Mouse (Mus musculus) liver, embryonic 11.5 days (tissue): Measurements from ENCODE around the gene Gzmk. TPM values are rescaled to one million over a fixed set of nuclear protein-coding genes. Genes with fewer than 3 reads are reported as not detected.
A peak's percentile ranks its signal among the peaks of the same experiment; 100 is the strongest.

ENCODE experiments used
- ATAC-seq: fragments of 200-750 bp; cut with Nextera tagmentation; replicated peaks from 2 replicates; pipeline ENCODE4 v1.8.0; 2017; ENCODE audit warnings: moderate number of reproducible peaks, mild to moderate bottlenecking, moderate TSS enrichment, moderate library complexity; ENCODE audit not compliant: low FRiP score
- DNase-seq: peaks from one replicate; pipeline ENCODE4 v3.0.0-alpha.2; 2017; ENCODE audit warnings: low spot score
- H3K27ac ChIP-seq: fragments of 300-500 bp; sonication (generic); 2 replicates; pipeline ENCODE4 v1.5.1; 2014; ENCODE audit warnings: mild to moderate bottlenecking, low read depth, low read length, control low read depth
- H3K27me3 ChIP-seq: fragments of 300-500 bp; sonication (generic); replicated peaks from 2 replicates; pipeline ENCODE4 v1.6.1; 2014; ENCODE audit warnings: low read length, mixed read lengths; ENCODE audit not compliant: control insufficient read depth, insufficient read depth
- H3K36me3 ChIP-seq: fragments of 300-500 bp; sonication (generic); 2 replicates; pipeline ENCODE4 v1.6.1; 2014; ENCODE audit warnings: mild to moderate bottlenecking, low read length, moderate library complexity, mixed read lengths; ENCODE audit not compliant: control insufficient read depth, insufficient read depth
- H3K4me1 ChIP-seq: fragments of 300-500 bp; sonication (generic); replicated peaks from 2 replicates; pipeline ENCODE4 v1.6.1; 2014; ENCODE audit warnings: low read length, mixed read lengths; ENCODE audit not compliant: control insufficient read depth, insufficient read depth
- H3K4me2 ChIP-seq: fragments of 300-500 bp; sonication (generic); 2 replicates; pipeline ENCODE4 v1.6.1; 2014; ENCODE audit warnings: mild to moderate bottlenecking, control low read depth, moderate library complexity
- H3K4me3 ChIP-seq: fragments of 300-500 bp; sonication (generic); 2 replicates; pipeline ENCODE4 v1.5.1; 2014; ENCODE audit warnings: low read depth, low read length, control low read depth
- H3K9ac ChIP-seq: fragments of 300-500 bp; sonication (generic); 2 replicates; pipeline ENCODE4 v1.6.1; 2014; ENCODE audit warnings: low read depth, low read length, control low read depth
- H3K9me3 ChIP-seq: fragments of 300-500 bp; sonication (generic); 2 replicates; pipeline ENCODE4 v1.6.1; 2016; ENCODE audit warnings: low read length, inconsistent platforms, mixed read lengths; ENCODE audit not compliant: control insufficient read depth
- WGBS: fragments of 180-500 bp; shearing (Covaris S2); extraction: QIAGEN DNeasy Blood & Tissue Kit; methylation state at CpG from one replicate; pipeline ENCODE4 v1.1.7; 2014; 5-methylcytosine and 5-hydroxymethylcytosine counted together
- polyA plus RNA-seq: library from polyadenylated mRNA; unstranded; fragments of >200 nt; fragmentation: Nextera tagmentation; extraction: Ambion mirVana; gene quantifications from 2 replicates; pipeline ENCODE4 v1.2.1, GENCODE M21; 2014

The Gzmk gene
- polyA plus RNA-seq: not detected in 2 replicates

DNA sequence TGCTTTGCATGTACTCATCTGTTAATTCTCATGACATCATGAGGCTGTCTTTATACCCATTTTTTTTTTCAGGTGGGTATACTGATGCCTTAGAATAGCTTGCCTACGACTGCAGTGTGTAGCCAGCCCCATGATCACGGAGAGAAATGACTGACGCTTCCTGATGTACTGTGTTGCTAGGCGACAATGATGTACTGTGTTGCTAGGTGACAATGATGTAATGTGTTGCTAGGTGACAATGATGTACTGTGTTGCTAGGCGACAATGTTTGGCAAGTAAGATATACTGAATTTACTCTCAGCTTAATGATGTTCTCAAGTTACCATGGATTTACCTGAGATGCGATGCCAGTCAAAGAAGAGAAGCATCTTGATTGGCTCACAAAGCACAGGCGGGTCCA, at the start of gene Gzmk:
Gene Gzmk (minus strand): TSS at position 98 of the 400 bp plus-strand sequence.
- Histone ChIP-seq H3K4me3 (no peak within 1 kb of the TSS), H3K4me2 (no peak within 1 kb of the TSS), H3K4me1 (no peaks in the 10 kb centered on the region), H3K27me3 (no peaks in the 10 kb centered on the region), H3K36me3 (no peaks in the 10 kb centered on the region), H3K27ac (no peak within 1 kb of the TSS), H3K9me3 (no peaks in the 10 kb centered on the region), H3K9ac (no peak within 1 kb of the TSS)
- WGBS: 56% methylated on average over 7 of the region's 7 CpGs
- DNase-seq (no peak), ATAC-seq (no peak)

DNA sequence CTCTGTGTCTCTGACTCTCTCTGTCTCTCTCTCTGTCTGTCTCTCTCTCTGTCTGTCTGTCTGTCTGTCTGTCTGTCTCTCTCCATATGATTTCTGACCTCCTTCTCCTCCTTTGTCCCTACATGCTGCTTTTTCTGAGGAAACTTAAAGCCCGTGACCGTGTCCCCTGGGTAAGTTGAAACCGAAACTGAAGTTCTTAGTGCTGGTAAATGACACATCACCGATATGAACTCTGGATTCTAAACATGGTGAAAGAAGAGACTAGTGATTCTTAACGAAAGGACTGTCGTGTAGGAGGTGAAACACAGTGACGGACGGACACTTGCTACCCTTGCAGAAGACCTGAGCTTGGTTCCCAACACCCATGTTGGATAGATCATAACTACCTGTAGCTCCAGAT, 45.5 kb upstream of the Gzmk start:
- H3K4me1 ChIP-seq: no peaks in the 10 kb centered on the region
- no peak overlapping the region for H3K9ac ChIP-seq
- no peak overlapping the region for H3K4me2 ChIP-seq
- no peak overlapping the region for H3K27ac ChIP-seq
- H3K4me3 ChIP-seq: no peak overlapping the region
- H3K36me3 ChIP-seq: no peaks in the 10 kb centered on the region
- 92% methylated on average over 8 of the region's 8 CpGs for WGBS
- no peaks in the 10 kb centered on the region for H3K9me3 ChIP-seq
- ATAC-seq (no peak), DNase-seq (no peak)
- no peaks in the 10 kb centered on the region for H3K27me3 ChIP-seq

DNA sequence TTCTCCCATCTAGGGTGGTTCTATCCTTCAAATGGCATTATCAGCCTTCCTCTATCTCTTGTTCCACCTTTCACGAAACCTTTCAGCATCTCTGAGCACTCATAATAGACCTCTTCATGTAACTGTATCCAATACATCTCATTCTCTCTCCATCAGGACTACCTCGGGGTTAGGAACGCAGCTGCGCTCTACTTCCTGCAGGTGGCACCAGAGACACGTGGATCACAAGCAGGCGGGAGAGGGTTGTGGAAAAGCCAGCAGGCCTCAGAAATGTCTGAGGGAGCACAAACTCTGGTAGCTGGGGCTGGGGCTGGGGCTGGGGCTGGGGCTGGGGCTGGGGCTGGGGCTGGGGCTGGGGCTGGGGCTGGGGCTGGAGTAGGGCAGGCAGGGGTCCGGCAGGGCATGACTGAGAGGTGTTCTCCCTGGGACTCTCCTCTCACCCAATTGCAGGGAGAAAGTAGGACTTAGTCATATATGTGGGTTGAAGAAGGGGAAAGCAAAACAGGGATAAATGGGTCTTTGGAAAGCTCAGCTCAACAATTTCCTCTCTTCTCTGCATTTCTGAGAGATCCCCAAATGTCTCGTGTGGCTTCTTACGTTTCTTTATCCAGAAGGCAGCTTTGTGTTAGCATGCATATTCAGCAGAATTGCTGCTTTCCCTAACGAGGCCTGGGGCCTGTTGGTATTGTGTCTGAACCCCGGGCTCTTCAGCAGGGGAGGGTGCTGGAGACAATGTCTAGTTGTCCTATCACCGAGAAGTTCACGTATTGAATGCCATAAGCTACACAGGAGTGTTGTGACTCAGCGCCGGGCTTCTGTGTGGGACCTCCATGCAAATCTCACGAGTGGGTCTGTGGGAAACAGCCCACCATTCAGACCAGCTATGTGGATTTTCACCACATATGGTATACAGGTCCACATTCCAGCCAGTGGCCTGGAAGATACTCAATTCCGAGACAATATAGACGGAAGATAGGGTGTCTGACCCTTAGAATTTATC, 44.4 kb upstream of the Gzmk start:
- H3K27ac ChIP-seq: no peak overlapping the region
- no peak overlapping the region for H3K4me3 ChIP-seq
- ATAC-seq (peak; percentile 54; the same call in 1 of the 2 replicates), DNase-seq (peak; percentile 57)
- no peaks in the 10 kb centered on the region for H3K27me3 ChIP-seq
- H3K9me3 ChIP-seq: no peaks in the 10 kb centered on the region
- 55% methylated on average over 18 of the region's 18 CpGs for WGBS
- H3K9ac ChIP-seq: no peak overlapping the region
- no peaks in the 10 kb centered on the region for H3K4me1 ChIP-seq
- H3K36me3 ChIP-seq: no peaks in the 10 kb centered on the region
- H3K4me2 ChIP-seq: no peak overlapping the region

DNA sequence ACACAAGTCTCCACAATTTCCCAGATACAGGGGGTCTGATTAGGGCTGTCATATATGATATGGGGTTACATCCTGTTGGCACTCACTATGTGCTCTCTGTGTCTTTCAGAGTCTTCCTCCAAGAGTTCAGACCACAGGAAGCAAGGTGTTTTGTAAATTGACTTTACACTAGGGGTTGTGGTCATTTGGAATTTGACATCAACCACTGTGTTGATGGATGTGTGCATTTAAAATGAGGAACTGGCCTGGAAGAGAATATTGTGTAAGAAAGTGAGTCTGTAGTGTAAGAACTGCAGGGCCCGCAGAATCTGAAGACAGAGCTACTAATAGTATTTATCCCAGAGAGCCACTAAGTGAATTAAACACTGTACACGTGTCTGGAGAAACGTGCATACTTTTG, 41.5 kb upstream of the Gzmk start:
- Histone ChIP-seq H3K4me1 (no peaks in the 10 kb centered on the region), H3K36me3 (no peaks in the 10 kb centered on the region), H3K4me3 (no peak overlapping the region), H3K27ac (no peak overlapping the region), H3K27me3 (no peaks in the 10 kb centered on the region), H3K9me3 (no peaks in the 10 kb centered on the region), H3K9ac (no peak overlapping the region), H3K4me2 (no peak overlapping the region)
- 50% methylated on average over 3 of the region's 3 CpGs for WGBS
- no peak for DNase-seq
- ATAC-seq: no peak

DNA sequence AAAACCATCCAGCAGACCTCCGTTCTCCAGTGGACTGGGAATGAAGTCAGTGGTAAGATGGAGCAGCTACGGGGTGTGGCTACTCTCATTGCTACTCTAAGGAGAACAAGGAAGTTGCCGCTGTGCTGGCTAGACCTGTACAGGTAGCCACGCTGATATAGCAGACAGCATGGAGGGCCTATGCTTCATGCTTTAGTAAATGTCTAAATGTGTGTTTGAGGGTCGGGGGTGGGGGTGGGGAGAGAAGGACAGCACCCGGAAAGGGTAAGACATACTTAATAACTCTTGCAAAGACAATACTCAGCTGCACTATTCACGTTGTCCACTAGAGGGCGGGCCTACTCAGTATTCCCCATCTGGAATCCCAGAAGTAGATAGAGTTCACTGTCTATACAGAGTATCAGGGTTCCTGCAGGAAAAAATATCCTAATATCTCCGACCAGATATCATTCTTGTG, 40.8 kb upstream of the Gzmk start:
- Histone ChIP-seq H3K27ac (no peak overlapping the region), H3K4me3 (no peak overlapping the region), H3K4me1 (no peaks in the 10 kb centered on the region), H3K36me3 (no peaks in the 10 kb centered on the region), H3K9me3 (no peaks in the 10 kb centered on the region), H3K4me2 (peak overlapping the region; percentile 14; the same call in 1 of the 2 replicates), H3K27me3 (no peaks in the 10 kb centered on the region), H3K9ac (no peak overlapping the region)
- WGBS: 27% methylated on average over 9 of the region's 9 CpGs
- ATAC-seq (no peak; the same call in 1 of the 2 replicates), DNase-seq (peak; percentile 64)

DNA sequence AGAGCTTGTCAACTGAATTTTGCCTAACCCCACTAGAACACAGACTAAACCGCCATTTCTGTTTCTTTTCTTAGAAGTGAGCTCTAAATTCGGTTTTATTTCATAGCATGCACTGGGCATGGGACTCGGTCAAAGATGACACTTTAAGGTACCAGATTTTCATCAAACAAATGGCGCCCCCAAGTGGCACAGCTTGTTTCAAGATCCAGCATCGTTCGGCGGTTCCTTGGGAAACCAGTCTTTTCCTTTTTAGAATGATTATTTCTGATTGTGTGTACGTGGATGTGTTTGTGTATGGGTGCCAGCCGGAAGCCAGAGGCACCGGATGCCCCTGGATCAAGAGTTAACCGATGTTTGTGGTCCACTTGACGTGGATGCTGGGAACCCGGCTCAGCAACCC, 39.5 kb upstream of the Gzmk start:
- H3K36me3 ChIP-seq: no peaks in the 10 kb centered on the region
- no peaks in the 10 kb centered on the region for H3K4me1 ChIP-seq
- no peak for ATAC-seq
- H3K27ac ChIP-seq: no peak overlapping the region
- no peak overlapping the region for H3K9ac ChIP-seq
- H3K27me3 ChIP-seq: no peaks in the 10 kb centered on the region
- no peak overlapping the region for H3K4me3 ChIP-seq
- no peak for DNase-seq
- no peak overlapping the region for H3K4me2 ChIP-seq
- WGBS: 20% methylated on average over 13 of the region's 13 CpGs
- no peaks in the 10 kb centered on the region for H3K9me3 ChIP-seq

DNA sequence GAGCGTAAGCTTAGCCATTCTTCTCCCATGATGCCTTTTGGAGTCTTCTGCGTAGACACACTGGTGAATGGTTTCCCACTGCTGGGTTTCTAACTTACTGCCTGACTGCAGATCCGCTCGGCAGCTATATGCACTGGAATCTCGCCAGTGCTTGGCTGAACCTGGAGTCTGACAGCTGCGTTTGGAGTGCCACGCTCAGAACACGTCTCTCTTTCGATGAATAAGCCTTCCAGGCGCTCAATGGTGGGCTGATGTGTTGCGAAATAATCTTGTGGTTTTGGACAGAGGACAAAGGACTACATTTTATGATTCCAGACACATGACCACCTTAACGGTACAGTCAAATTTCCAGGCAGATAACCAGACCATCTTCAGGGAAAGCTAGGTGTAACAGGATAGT, 37.1 kb upstream of the Gzmk start:
- Histone ChIP-seq H3K9ac (no peak overlapping the region), H3K27me3 (no peaks in the 10 kb centered on the region), H3K4me3 (no peak overlapping the region), H3K36me3 (no peaks in the 10 kb centered on the region), H3K4me1 (no peaks in the 10 kb centered on the region), H3K4me2 (no peak overlapping the region), H3K9me3 (no peaks in the 10 kb centered on the region), H3K27ac (no peak overlapping the region)
- WGBS: 71% methylated on average over 12 of the region's 12 CpGs
- no peak for DNase-seq
- no peak for ATAC-seq

DNA sequence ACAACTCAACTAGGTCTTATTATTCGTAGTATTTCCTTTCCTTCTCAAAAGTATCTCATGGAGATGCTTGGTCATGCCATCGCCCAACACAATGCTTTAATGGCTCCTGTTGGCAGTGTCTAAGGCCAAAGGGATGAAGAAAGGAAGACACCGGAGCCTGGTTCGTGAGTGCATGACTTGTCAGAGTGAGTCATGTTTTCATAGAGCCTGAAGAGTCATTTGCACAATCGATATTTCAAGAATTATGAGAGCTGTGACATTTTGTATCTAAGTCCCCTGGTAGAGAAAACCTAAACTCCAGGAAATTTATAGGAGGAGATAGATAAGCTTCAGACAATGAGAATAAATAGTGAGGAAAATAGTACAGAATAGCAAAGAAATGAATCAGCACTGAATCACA, 33.5 kb upstream of the Gzmk start:
- Histone ChIP-seq H3K4me3 (no peak overlapping the region), H3K36me3 (no peaks in the 10 kb centered on the region), H3K27me3 (no peaks in the 10 kb centered on the region), H3K4me2 (no peak overlapping the region), H3K27ac (no peak overlapping the region), H3K9me3 (no peaks in the 10 kb centered on the region), H3K9ac (no peak overlapping the region), H3K4me1 (no peaks in the 10 kb centered on the region)
- DNase-seq (no peak), ATAC-seq (no peak)
- WGBS: 82% methylated on average over 5 of the region's 5 CpGs

DNA sequence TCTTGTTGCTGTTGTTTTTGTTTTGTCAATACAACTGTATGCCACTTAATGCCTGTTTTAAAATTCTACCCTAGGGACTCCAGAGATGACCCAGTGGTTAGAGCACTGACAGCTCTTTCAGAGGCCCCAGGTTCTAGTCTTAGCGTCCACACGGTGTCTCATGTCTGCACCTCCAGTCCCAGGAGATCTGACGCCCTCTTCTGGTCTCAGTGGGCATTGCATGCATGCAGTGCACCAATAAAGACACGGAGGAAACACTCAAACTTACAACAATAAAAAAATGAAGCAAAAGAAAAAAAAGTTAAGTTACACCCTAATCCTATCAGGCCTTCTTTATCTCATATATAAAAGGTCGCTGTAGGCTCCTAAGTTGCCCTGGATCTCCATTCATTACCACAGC, 31.5 kb upstream of the Gzmk start:
- Histone ChIP-seq H3K4me3 (no peak overlapping the region), H3K27ac (no peak overlapping the region), H3K4me1 (no peaks in the 10 kb centered on the region), H3K9me3 (no peaks in the 10 kb centered on the region), H3K4me2 (no peak overlapping the region), H3K9ac (no peak overlapping the region), H3K27me3 (no peaks in the 10 kb centered on the region), H3K36me3 (no peaks in the 10 kb centered on the region)
- ATAC-seq (no peak), DNase-seq (no peak)
- 45% methylated on average over 5 of the region's 5 CpGs for WGBS
